Mouse (Mus musculus) intestine, embryonic 15.5 days (tissue): Measurements from ENCODE around the gene Dcaf11. TPM values are rescaled to one million over a fixed set of nuclear protein-coding genes. Genes with fewer than 3 reads are reported as not detected.

Experiments used
- ATAC-seq: fragments of 200-750 bp; cut with Nextera tagmentation; 2 replicates; pipeline ENCODE4 v1.8.0; 2017; ENCODE audit warnings: moderate TSS enrichment, moderate library complexity
- H3K27ac ChIP-seq: fragments of 300-500 bp; sonication (generic); 2 replicates; pipeline ENCODE4 v1.5.1; 2015; ENCODE audit warnings: mild to moderate bottlenecking, inconsistent platforms
- H3K27me3 ChIP-seq: fragments of 300-500 bp; sonication (generic); replicated peaks from 2 replicates; pipeline ENCODE4 v1.6.1; 2015; ENCODE audit warnings: inconsistent platforms
- H3K36me3 ChIP-seq: fragments of 300-500 bp; sonication (generic); 2 replicates; pipeline ENCODE4 v1.6.1; 2015; ENCODE audit warnings: inconsistent platforms
- H3K4me1 ChIP-seq: fragments of 300-500 bp; sonication (generic); replicated peaks from 2 replicates; pipeline ENCODE4 v1.6.1; 2015; ENCODE audit warnings: inconsistent platforms
- H3K4me2 ChIP-seq: fragments of 300-500 bp; sonication (generic); replicated peaks from 2 replicates; pipeline ENCODE4 v1.6.1; 2015; ENCODE audit warnings: mild to moderate bottlenecking, inconsistent platforms
- H3K4me3 ChIP-seq: fragments of 300-500 bp; sonication (generic); replicated peaks from 2 replicates; pipeline ENCODE4 v1.5.1; 2015; ENCODE audit warnings: inconsistent platforms
- H3K9ac ChIP-seq: fragments of 300-500 bp; sonication (generic); 2 replicates; pipeline ENCODE4 v1.6.1; 2015; ENCODE audit warnings: inconsistent platforms
- H3K9me3 ChIP-seq: fragments of 300-500 bp; sonication (generic); 2 replicates; pipeline ENCODE4 v1.6.1; 2016; ENCODE audit warnings: inconsistent platforms
- WGBS: fragments of 180-500 bp; shearing (Covaris S2); methylation state at CpG from one replicate; pipeline ENCODE4 v1.1.7; 2015; 5-methylcytosine and 5-hydroxymethylcytosine counted together
- polyA plus RNA-seq: library from polyadenylated mRNA; unstranded; fragments of >200 nt; fragmentation: Nextera tagmentation; extraction: Ambion mirVana; gene quantifications from 2 replicates; pipeline ENCODE4 v1.2.1, GENCODE M21; 2015

Gene Dcaf11
- polyA plus RNA-seq, 1 experiment from 2014 or later, result 72.8 TPM

DNA sequence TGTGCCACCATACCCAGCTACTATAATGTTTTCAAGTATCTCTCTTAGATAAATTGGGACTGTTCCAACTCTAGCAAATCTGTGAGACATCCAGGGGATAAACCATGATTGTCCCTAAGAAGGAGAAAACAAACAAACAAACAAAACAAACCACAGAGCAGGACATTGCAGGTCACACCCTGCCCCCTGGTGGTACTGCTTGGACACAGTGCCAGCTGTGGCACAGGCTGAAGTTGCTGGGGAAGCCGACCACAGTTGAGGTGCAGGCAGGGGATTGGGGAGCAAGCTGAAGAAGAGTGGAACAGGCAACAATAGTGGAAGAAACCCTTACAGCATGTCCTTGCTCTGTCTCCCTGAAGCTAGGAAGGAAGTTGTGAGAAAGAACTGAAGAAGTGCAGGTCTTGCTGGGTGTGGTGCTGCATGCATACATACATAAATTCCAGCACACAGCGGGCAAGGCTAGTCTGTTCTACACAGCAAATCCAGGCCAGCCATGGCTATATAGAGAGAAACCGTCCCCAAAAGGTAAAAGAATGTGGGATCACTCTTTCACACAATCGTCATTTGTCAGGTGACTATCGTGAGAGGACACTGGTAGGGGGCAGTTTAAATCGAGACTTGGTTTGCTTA is 23.6 kb upstream of the Dcaf11 start:
- no peaks in the 10 kb centered on the region for H3K36me3 ChIP-seq
- H3K4me2 ChIP-seq, result no peak overlapping the region
- 44% methylated on average over 6 of the region's 6 CpGs for WGBS
- no peak for ATAC-seq
- H3K9ac ChIP-seq, result no peak overlapping the region
- no peaks in the 10 kb centered on the region for H3K27me3 ChIP-seq
- H3K9me3 ChIP-seq, result no peaks in the 10 kb centered on the region
- H3K27ac ChIP-seq, result no peak overlapping the region
- no peak overlapping the region for H3K4me3 ChIP-seq
- peaks cover 11% of the 10 kb centered on the region for H3K4me1 ChIP-seq

GRCm38 (mm10) chr14:55540067-55540786 is 19.6 kb upstream of the Dcaf11 start, which contains the start of gene Pck2:
Gene Pck2 (plus strand): TSS chr14:55540266.
- H3K9ac ChIP-seq, result peak within 1 kb of the TSS; percentile 60
- H3K27ac ChIP-seq, result peak within 1 kb of the TSS; percentile 90
- peaks cover 17% of the 10 kb centered on the region; the same call in 1 of the 2 replicates for H3K36me3 ChIP-seq
- ATAC-seq, result peak; percentile 97
- peak within 1 kb of the TSS; percentile 52 for H3K4me3 ChIP-seq
- H3K9me3 ChIP-seq, result no peaks in the 10 kb centered on the region
- peaks cover 15% of the 10 kb centered on the region for H3K4me1 ChIP-seq
- no peaks in the 10 kb centered on the region for H3K27me3 ChIP-seq
- under 1% methylated on average over 32 of the region's 32 CpGs for WGBS
- peak within 1 kb of the TSS; percentile 71 for H3K4me2 ChIP-seq

GRCm38 (mm10) chr14:55540787-55541321 is 19.0 kb upstream of the Dcaf11 start:
- Histone ChIP-seq H3K4me3 (peak overlapping the region; percentile 52), H3K9me3 (no peaks in the 10 kb centered on the region), H3K36me3 (peaks cover 20% of the 10 kb centered on the region; the same call in 1 of the 2 replicates), H3K4me1 (peaks cover 15% of the 10 kb centered on the region), H3K9ac (peak overlapping the region; percentile 60), H3K27ac (peak overlapping the region; percentile 90), H3K27me3 (no peaks in the 10 kb centered on the region), H3K4me2 (peak overlapping the region; percentile 71)
- peak; percentile 72 for ATAC-seq
- 0% methylated on average over 10 of the region's 10 CpGs for WGBS

DNA sequence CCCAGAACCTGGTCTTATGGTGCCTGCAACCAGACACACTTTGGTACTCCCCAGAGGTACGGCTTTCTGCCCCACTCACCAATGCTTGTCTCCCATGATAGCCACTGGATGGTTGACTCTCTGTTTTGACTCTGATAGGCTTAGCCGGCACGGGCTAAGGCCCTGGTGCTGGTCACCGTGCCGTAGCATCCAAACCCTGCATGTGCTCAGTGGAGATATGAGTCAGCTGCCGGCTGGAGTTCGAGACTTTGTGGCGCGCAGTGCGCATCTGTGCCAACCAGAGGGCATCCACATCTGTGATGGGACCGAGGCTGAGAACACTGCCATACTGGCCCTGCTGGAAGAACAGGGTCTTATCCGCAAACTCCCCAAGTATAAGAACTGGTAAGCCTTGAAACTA is 17.5 kb upstream of the Dcaf11 start:
- Histone ChIP-seq H3K4me1 (peaks cover 15% of the 10 kb centered on the region), H3K4me3 (no peak overlapping the region), H3K9ac (no peak overlapping the region), H3K9me3 (no peaks in the 10 kb centered on the region), H3K36me3 (peaks cover 28% of the 10 kb centered on the region), H3K27ac (no peak overlapping the region), H3K27me3 (no peaks in the 10 kb centered on the region), H3K4me2 (no peak overlapping the region)
- 94% methylated on average over 12 of the region's 12 CpGs for WGBS
- ATAC-seq, result no peak

- peaks cover 41% of the 10 kb centered on the region for H3K36me3 ChIP-seq
- H3K9me3 ChIP-seq, result no peaks in the 10 kb centered on the region
- no peak overlapping the region for H3K9ac ChIP-seq
- H3K4me3 ChIP-seq, result no peak overlapping the region
- H3K27ac ChIP-seq, result no peak overlapping the region
- WGBS, result 85% methylated on average over 9 of the region's 9 CpGs
- H3K4me2 ChIP-seq, result no peak overlapping the region
- peaks cover 15% of the 10 kb centered on the region for H3K4me1 ChIP-seq
- no peak for ATAC-seq
- no peaks in the 10 kb centered on the region for H3K27me3 ChIP-seq
Observed at GRCm38 (mm10) chr14:55544334-55544733, 15.5 kb upstream of the Dcaf11 start.

GRCm38 (mm10) chr14:55550191-55550590 is 9.6 kb upstream of the Dcaf11 start:
- no peak overlapping the region for H3K4me3 ChIP-seq
- H3K9ac ChIP-seq, result no peak overlapping the region
- no peaks in the 10 kb centered on the region for H3K9me3 ChIP-seq
- H3K36me3 ChIP-seq, result peaks cover 25% of the 10 kb centered on the region
- no peak overlapping the region for H3K27ac ChIP-seq
- no peak overlapping the region for H3K4me2 ChIP-seq
- WGBS, result 90% methylated on average over 6 of the region's 6 CpGs
- H3K4me1 ChIP-seq, result no peaks in the 10 kb centered on the region
- H3K27me3 ChIP-seq, result no peaks in the 10 kb centered on the region
- ATAC-seq, result no peak

- no peaks in the 10 kb centered on the region for H3K4me1 ChIP-seq
- ATAC-seq, result no peak
- H3K9ac ChIP-seq, result no peak overlapping the region
- 74% methylated on average over 5 of the region's 5 CpGs for WGBS
- no peak overlapping the region for H3K4me2 ChIP-seq
- peaks cover 17% of the 10 kb centered on the region for H3K36me3 ChIP-seq
- H3K27ac ChIP-seq, result no peak overlapping the region
- no peak overlapping the region for H3K4me3 ChIP-seq
- no peaks in the 10 kb centered on the region for H3K9me3 ChIP-seq
- no peaks in the 10 kb centered on the region for H3K27me3 ChIP-seq
Observed at GRCm38 (mm10) chr14:55551347-55551746, 8.5 kb upstream of the Dcaf11 start.

DNA sequence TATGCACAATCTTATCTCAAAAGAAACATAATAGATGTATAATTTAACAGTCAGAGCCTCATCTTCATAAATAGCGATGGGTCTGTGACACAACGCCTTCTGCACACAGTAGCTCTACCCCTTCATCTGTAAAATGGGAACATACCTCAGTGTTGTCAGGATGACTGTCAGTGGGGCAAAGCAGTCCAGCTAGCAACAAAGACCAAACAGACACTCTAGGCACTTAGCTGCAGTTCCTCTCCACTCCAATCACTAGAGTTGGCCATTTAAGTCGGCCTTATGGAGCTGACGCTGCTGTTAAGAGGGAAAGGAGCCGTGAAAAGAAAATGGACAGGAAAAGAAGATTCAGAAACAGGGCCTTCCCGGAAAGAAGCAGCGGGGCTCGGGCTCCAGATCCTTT is 8.0 kb upstream of the Dcaf11 start:
- no peaks in the 10 kb centered on the region for H3K27me3 ChIP-seq
- peaks cover 14% of the 10 kb centered on the region for H3K36me3 ChIP-seq
- no peak overlapping the region for H3K4me2 ChIP-seq
- 89% methylated on average over 8 of the region's 8 CpGs for WGBS
- no peaks in the 10 kb centered on the region for H3K9me3 ChIP-seq
- no peak overlapping the region for H3K27ac ChIP-seq
- H3K4me3 ChIP-seq, result no peak overlapping the region
- ATAC-seq, result no peak
- H3K4me1 ChIP-seq, result no peaks in the 10 kb centered on the region
- H3K9ac ChIP-seq, result no peak overlapping the region

DNA sequence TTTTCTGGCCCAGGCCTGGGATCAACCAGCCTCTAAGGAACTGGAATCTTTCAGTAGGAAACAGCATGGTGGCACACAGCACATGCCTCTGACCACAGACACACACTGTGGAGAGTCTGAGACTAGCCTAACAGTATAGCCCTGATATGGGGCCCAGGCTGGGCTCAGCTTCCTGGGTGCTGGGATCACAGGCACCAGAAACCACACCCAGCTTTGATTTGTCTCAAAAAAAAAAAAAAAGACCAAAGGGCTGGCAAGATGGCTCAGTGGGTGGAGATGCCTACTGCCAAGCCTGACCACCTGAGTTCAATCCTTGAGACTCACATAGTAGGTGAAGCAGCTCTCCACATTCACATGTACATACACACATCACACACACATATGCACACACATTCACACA is 5.2 kb upstream of the Dcaf11 start:
- H3K27me3 ChIP-seq, result no peaks in the 10 kb centered on the region
- H3K9me3 ChIP-seq, result no peaks in the 10 kb centered on the region
- peak; percentile 44; the same call in 1 of the 2 replicates for ATAC-seq
- H3K4me2 ChIP-seq, result no peak overlapping the region
- H3K36me3 ChIP-seq, result no peaks in the 10 kb centered on the region
- H3K4me3 ChIP-seq, result no peak overlapping the region
- H3K4me1 ChIP-seq, result no peaks in the 10 kb centered on the region
- H3K27ac ChIP-seq, result no peak overlapping the region
- H3K9ac ChIP-seq, result no peak overlapping the region

GRCm38 (mm10) chr14:55555788-55556187 is 4.0 kb upstream of the Dcaf11 start:
- no peak overlapping the region for H3K4me3 ChIP-seq
- H3K4me1 ChIP-seq, result no peaks in the 10 kb centered on the region
- no peaks in the 10 kb centered on the region for H3K9me3 ChIP-seq
- H3K9ac ChIP-seq, result no peak overlapping the region
- ATAC-seq, result no peak
- H3K27ac ChIP-seq, result no peak overlapping the region
- 75% methylated on average over 3 of the region's 3 CpGs for WGBS
- no peaks in the 10 kb centered on the region for H3K27me3 ChIP-seq
- no peaks in the 10 kb centered on the region for H3K36me3 ChIP-seq
- H3K4me2 ChIP-seq, result no peak overlapping the region

DNA sequence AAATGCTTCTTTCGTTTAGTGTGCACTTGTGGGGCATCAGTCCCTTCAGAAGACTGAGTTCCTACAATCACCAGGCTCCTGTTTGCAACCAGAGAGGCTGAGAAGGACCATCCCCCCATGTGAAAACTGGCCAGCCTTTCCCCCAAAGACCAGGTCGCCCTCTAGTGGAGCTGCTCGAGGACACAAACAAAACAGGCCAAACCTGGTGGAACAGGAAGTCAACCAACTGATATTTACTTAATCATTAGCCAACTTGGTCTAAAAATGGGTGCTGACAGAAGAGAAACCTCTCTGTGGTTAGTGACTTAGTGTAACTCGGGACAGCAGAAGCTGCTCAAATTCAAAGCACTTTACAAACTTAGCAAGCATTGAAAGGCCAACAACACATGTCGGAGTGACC is 2.8 kb upstream of the Dcaf11 start:
- H3K36me3 ChIP-seq, result no peaks in the 10 kb centered on the region
- peak overlapping the region; percentile 64; the same call in 1 of the 2 replicates for H3K27ac ChIP-seq
- no peaks in the 10 kb centered on the region for H3K27me3 ChIP-seq
- H3K9ac ChIP-seq, result no peak overlapping the region
- H3K9me3 ChIP-seq, result no peaks in the 10 kb centered on the region
- ATAC-seq, result no peak
- WGBS, result 25% methylated on average over 5 of the region's 5 CpGs
- H3K4me2 ChIP-seq, result 0 out of 2 replicates have a peak overlapping the region, but pooled peaks have one; percentile 17
- H3K4me1 ChIP-seq, result peaks cover 10% of the 10 kb centered on the region
- H3K4me3 ChIP-seq, result no peak overlapping the region

- ATAC-seq, result no peak
- Histone ChIP-seq H3K4me3 (no peak overlapping the region), H3K9ac (no peak overlapping the region), H3K4me1 (peaks cover 13% of the 10 kb centered on the region), H3K27ac (0 out of 2 replicates have a peak overlapping the region, but pooled peaks have one; percentile 64), H3K27me3 (no peaks in the 10 kb centered on the region), H3K4me2 (no peak overlapping the region), H3K9me3 (no peaks in the 10 kb centered on the region), H3K36me3 (no peaks in the 10 kb centered on the region)
- 86% methylated on average over 3 of the region's 3 CpGs for WGBS
Observed at GRCm38 (mm10) chr14:55557587-55557986, 2.2 kb upstream of the Dcaf11 start.
